Mouse (Mus musculus) ES-E14 (cell line): ENCODE data around the gene Aacs.
"Not testable (repeated sequence)": the region's sequence is repeated elsewhere in the genome, so short reads cannot be mapped to it uniquely, and the experiment has no call there.

Experiments
- CHD2 ChIP-seq: IDR thresholded peaks from 2 replicates; pipeline ENCODE4 v1.6.1; 2014; ENCODE audit warnings: mild to moderate bottlenecking, low read depth, low read length, inconsistent platforms
- HCFC1 ChIP-seq: IDR thresholded peaks from 2 replicates; pipeline ENCODE4 v1.6.1; 2012; ENCODE audit warnings: low read length, inconsistent platforms, borderline replicate concordance; ENCODE audit not compliant: insufficient read depth
- MAFK ChIP-seq: IDR thresholded peaks from 2 replicates; pipeline ENCODE4 v1.6.1; 2014; ENCODE audit warnings: mild to moderate bottlenecking, low read depth, low read length, inconsistent platforms; ENCODE audit not compliant: insufficient read depth

- not testable (repeated sequence) for TF ChIP-seq MAFK, CHD2, HCFC1
Observed at GRCm38 (mm10) chr5:125488953-125489352, 13.3 kb downstream of the Aacs start.
